Mouse (Mus musculus) lung, postnatal 25 days (tissue): ENCODE measurements around the gene Cnnm4.

Experiments used
- DNase-seq: peaks from one replicate; pipeline ENCODE4 v3.0.0; 2022; ENCODE audit warnings: low spot score

Gene Cnnm4

DNA sequence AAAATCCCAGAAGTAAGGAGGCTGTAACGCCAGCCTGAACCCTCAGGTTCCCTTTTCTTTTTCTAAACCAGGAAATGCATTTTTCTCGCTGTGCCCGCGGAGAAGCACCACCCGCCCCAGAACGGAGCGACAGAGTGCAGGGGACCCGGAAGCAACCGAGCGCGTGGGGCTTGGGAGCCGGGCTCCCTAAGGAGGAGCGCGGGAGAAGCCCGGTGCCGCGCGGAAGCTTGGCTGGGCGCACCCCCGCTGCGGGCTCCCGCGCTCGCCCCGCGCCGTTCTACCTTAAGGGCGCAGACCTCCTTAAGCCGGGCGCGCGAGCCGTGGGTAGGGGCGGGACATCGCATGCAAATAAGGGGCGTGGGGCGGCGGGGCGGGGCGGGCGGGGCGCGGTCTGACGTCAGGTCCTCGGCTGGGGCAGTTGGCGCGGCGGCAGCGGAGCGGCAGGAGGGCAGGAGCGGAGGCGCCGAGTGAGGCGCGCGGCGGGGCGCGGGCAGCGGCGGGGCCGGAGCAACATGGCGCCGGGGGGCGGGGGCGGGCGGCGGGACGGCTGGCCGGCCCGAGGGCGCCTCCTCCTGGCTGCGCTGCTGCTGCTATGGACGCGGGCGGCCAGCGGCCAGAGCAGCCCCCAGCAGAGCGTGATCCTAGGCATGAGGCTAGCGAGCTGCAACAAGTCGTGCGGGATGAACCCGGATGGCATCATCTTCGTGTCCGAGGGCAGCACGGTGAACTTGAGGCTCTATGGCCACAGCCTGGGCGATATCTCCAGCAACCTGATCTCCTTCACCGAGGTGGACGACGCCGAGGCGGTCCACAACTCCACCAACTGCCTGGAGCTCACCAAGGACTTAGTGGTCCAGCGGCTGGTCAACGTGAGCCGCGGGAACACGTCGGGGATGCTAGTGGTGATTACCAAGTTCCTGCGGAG lies at the start of gene Cnnm4:
Gene Cnnm4, plus strand, starts transcription at position 440 of the 925 bp plus-strand sequence.
- peak; percentile 88 for DNase-seq

DNA sequence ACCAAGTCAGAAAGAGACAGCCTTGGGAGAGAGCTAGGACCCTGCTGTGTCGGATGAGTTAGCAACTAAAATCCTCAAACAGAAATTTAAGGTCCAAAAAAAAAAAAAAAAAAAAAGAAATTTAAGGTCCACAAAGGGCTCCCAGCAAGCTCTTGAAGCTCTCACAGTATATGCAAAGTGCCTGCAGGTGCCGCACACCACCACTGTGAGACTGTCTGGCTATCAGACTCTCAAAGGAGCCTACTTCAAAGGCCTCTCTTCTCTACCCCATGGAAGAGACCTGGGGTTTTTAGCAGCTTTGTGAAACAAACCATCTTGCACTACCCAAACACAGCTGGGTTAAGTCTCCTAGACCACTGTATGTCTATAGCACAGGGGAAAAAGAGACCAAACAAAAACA lies 41.9 kb upstream of the Cnnm4 start:
- DNase-seq, result no peak

DNA sequence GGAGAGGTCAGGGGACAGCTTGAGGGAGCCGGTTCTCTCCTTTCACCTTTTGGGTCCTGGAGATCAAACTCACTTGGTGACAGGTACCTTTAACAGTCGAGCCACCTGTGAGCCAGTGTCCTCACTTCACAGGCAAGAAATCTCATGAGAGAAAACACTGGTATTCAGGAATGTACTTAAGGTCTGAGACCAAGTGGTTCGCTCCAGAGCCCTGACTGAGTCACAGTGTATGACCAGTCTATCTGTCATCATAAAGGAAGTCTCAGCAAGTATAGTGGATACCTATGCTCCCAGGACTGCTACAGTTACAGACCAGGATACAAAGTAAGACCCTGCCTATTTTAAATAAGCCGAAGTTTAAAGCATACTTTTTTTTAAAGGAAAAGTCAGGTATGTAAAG lies 38.4 kb upstream of the Cnnm4 start:
- DNase-seq, result no peak

DNA sequence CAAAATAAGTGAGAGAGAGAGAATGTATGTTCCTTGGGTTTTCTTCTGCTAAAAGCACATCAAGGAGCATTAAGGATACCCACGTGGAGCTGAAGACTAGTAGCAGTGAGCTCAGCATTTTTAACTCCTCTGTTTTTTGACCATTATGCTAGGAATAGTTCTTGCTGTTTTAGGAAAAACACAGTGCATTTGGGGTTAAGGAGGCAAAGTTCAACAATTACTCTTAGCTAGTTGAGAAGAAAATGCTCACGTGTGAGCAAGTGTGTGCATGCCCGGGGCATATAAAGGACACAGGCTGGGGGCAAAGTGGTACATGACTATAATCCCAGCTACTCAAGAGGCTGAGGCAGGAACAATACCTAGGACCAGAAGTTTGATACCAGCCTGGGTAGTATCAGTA lies 37.8 kb upstream of the Cnnm4 start:
- DNase-seq, result no peak

DNA sequence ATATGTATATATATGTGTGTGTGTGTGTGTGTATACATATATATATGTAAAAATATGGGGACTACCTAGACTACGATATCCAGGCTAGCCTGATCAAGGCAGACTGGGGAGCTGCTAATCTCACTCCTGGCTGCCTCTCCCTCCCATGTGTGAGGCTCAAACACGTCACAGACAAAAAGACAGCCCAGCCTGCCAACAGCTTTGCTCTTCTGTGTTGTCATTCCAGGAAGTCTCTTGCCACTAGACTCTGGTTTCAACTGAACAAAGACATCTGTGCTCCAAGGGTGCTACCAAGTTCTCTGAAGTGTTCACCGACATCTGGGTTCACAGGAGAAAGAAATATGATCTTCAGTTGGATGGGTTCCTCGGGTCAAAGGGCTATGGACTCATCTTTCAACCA lies 36.3 kb upstream of the Cnnm4 start:
- DNase-seq, result no peak

DNA sequence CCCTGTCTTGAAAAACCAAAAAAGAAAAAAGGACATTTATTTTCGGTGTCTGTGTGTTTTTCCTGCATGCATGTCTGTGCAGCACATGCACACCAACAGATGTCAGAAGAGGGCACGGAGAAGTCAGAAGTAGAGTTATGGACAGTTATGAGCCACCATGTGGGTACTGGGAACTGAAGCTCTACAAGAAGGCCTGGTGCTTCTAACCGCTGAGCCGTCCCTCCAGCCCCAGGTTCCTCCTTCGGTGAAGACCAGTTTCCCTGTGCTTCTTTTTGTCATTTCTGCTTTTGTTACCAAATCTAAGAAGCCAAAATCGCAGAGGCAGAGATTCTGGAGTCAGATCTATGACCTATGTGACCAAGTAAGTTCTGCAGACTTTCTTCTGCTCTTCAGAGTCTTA lies 34.9 kb upstream of the Cnnm4 start:
- DNase-seq, result no peak

DNA sequence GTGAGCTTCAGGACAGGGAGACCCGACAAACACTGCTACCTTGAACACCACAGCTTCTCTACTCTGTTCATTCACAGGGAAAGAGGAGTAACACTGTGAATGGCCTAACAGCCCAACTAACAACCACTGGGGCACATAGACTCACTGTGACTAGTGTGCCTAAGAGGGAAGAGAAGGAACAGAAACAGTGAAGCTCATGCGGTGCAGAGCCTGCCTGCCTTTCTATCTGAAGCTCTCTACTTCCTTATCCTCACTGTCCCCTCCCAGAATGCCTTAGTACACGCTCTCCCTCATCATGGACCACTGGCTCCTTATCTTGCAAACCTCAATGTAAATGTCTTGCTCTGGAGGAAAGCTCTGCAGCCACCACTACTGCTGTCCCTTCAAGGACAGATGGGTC lies 34.2 kb upstream of the Cnnm4 start:
- no peak for DNase-seq

DNA sequence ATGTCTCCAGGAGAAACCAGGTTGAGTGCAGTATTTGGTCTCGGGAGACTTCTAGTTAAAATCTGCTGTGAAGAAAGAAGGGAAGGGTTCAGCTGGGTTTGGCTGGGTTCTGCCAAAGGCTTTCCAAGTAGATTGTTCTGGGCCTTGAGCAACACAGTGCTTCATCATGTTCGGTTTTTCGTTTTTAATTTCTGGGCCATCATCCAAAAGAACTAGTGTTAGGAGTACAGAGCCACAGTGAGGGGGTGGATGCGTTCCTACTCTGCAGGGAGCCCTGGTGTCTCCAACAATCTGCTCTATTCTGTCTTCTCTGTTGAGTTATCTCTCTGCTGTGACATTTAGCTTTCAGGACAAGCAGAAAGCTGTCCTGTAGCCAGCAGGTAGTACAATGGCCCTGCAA lies 30.3 kb upstream of the Cnnm4 start:
- DNase-seq, result peak; percentile 35

DNA sequence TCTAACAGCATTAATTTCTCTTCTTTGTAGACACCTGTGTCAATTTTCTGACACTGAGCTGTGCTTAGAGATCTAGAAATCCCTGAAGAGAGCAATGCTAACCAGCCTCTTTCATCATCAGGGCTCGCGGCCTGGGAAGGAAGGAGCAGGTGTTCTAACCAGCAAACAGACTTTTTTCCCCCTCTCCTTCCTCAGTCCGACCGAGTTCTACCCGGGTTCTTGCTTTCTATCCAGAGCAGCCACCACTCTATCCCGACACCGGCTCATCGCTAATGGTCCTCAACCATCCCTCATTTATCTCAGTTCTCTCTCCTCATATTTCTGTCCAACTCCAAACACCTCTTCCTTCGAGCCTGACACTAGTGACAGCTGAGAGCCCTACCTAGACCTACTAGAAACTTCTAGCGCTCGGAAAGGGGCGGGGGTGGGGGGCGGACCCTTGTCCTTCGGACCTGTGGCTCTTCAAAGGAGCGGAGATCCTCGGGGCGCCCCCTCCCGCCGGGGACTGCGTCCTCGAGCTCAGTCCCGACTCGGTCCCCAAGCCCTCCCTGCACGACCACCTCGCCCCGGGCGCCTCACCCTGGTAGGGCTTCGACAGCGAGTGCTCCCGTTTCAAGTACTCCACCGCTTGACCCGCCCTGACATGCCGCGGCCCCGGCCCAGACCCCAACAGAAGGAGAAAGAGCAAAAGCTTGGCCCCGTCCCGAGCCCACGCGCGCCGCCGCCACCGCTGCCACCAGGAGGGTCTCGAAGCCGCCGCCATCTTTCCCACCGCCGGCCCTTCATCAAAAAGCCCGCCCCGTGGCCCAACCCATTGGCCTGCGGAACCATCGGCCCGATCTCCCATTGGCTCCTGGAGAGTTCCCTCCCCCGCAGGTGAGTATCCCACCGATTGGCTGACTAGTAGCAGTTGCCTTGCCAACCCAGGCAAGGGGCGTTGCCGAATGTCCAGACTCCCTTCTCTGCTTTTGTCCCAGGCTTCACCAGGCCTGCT lies 26.7 kb upstream of the Cnnm4 start, which contains the start of gene Lman2l:
Gene Lman2l, minus strand, starts transcription at position 801 of the 994 bp plus-strand sequence.
- peak; percentile 98 for DNase-seq

DNA sequence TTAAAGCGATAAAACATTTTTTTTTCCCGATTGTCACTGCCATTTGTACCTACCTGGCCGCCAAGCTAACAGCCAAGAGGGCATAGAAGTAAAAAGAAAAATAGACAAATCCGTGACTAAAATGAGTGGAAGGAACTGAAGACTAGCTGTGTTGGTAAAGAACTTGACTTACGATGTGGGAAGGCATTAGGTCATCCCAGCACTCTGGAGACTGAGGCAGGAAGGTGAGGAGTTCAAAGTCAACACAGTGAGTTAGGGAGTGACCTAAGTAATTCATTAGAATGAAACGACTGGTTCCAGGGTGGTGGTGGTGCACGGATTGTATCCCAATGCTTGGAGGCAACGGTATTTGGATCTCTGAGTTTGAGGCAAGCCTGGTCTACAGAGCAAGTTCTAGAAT lies 25.9 kb upstream of the Cnnm4 start:
- DNase-seq, result no peak

DNA sequence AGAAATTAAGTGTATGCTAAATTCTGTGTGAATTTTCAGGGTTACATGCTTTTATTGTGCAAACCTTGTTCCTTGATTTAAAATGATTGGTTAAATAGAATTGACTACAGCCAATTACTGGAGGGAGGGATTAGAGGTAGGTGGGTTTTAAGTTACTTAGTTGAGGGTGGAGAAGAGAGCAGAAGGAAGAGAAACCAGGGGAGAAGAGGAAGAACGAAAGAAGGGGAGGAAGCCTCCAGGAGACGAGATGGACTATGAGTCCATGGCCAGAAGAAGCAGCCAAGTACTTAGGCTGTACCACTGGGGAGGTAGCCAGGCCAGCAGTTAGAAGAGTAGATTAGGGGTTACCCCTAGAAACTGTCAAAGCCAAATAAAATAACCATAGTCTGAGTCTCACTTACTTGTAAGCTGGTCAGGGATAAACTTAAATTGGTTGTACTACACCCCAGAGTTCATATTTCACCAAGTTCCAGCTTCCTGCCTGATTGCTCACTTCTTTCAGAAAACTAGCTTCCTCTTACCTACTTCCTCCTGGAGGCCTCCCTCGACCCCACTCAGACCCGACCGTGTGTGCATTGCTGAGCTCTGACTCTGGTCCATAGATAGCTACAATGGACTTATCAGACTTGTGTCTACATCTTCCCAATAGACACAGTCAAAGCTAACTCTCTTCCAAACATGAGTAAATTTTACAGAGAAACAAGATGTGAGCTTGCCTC lies 25.2 kb upstream of the Cnnm4 start:
- DNase-seq, result no peak

DNA sequence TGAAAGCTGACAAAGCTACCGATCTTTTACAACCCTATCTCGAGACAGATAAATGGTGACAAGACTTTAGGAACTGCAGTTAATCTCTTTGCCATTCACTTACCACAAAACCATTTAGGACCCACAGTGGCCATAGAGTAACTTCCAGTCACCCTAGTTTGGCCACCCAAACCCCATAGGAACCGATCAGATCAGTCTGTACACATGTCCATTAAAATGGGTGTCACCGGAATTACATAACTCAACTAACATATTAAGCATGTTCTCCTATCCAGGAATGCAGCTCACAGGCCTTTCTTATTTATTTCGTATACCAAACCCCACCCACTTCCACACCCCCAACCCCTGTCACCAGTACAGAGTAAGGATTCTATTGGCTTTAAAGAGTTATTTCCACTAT lies 24.6 kb upstream of the Cnnm4 start:
- DNase-seq, result no peak

DNA sequence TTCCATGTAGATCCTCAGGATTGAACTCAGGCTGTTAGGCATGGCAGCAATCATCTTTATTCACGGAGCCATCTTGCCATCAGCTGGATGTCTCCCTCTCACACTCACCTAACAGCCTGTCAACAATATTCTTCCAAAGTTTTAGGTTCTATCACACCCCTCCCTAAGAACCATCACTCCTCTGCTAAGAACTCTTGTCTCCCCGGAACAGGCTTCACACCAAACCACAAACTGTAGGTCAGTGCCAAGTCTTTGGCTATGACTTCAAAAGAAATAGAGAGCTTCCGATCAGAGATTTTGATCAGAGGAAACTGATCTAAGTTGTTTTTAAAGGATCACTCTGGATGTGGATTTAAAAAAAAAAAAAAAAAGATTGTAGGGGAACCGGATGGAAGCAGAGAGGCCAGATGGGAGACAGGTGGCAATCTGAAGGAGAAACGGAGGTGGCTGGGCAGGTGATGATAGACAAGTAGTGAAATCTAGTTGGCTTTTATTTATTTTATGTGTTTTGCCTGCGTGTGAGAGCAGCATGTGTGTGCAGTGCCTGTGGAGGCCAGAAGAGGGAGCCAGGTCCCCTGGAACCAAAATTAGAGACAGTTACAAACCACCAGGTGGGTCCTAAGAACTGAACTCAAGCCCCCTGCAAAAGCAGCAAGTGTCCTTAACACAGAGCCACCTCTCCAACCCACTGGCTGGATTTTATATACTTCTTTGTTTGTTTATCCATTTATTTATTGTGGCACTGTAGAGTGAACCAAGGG lies 17.2 kb upstream of the Cnnm4 start:
- DNase-seq, result no peak

DNA sequence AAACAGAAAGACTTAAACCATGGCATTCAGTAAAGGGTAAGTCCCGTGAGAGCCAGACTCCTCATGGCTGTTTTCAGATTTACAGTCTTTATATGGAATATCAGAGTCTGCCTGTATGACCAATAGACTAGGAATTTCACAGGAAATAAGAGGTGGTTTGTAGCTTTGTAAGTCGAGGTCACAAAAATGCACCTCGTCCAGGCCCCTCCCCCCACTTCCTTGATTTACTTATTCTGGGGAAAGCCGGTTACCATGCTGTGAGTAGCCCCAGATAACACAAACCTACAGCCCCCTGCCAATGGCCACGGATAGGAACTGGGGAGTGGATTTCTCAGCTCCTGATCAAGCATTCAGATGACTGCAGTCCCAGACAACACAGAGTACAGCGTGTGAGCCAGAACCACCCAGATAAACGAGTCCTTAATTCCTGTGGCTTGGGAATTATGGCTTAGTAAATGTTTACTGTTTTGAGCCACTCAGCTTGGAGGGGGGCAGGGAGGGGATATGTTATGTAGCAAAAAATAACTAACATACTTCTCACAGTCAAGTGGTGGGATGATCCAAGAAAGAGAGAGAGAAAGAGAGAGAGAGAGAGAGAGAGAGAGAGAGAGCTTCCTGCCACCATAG lies 13.9 kb upstream of the Cnnm4 start:
- DNase-seq, result no peak

DNA sequence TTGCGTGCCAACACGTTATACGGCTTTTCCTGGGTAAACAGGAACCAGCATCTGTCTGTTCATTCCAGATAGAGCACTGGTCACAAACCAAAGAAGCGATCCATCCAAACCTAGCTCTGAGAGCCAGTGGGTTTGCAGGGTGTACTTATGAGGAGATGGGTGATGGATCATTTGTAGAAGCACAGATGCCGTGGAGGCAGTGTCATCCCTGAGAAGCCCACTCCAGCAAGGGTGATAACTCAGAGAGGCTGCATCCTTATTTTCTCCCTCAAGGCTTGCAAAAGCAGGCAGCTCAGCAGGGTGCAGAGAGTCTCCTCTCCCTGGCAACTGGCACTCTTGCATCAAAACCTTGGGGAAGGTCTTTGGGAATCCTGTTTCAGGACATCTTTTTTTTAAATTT lies 13.3 kb upstream of the Cnnm4 start:
- no peak for DNase-seq

DNA sequence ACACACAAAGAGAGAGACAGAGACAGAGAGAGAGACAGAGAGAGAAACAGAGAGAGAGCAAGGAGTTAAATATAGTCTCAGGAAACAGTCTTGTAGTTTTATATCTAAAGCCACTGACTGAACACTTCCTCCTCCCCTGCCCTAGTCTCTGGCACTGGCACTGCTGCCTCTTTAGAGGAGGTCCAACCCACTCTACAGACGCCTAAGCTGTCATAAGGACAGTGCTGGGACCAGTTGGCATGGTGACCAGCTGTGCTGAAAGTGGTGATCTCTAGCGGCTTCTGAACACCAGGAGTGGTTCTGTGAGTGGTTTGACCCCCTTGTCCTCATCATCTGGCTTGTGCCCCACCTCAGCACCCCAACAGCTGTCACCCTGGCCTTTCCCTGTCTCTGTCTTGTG lies 9.6 kb upstream of the Cnnm4 start:
- DNase-seq, result no peak

DNA sequence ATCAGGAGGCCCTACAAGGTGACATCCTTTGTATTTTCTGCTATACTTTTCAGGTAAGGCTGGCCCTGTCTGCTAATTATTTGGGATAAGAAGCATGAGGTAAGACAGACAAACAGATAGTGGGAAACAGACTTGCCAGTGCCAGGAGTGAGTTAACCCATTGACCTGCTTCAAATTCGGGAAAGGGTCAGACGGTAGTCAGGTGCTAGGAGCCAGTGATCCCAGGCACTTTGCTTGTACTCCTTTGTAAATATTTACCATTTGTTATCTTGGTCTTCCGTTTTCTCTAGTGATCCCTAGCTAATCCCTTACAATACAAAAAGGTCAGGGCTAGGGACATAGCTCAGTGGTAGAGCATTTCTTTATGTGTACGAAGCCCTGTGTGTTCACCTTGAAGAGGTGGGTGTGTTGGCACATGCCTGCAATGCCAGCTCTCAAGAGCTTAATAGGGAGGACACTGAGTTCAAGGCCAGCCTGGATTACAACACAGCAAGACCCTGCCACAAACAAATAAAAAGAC lies 5.7 kb upstream of the Cnnm4 start:
- no peak for DNase-seq

DNA sequence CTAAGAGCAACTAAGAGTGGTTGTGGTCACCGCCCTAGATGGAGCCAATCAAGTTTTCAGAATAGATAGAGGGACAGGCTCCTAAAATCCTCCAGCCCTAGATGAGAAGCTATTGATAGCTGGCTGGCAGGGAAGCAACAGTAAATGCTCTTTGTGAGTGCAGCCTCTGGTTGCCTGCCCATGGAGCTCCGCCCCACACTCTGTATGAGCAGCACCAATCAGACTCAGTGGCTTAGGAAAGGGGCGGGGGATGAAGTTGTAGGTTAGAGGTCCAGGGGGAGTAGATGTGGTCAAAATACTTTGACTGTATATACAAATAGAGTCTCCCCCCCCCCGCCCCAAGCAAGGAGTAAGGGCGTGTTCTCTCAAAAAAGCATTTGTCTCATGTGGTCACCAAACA lies 4.0 kb upstream of the Cnnm4 start:
- no peak for DNase-seq

DNA sequence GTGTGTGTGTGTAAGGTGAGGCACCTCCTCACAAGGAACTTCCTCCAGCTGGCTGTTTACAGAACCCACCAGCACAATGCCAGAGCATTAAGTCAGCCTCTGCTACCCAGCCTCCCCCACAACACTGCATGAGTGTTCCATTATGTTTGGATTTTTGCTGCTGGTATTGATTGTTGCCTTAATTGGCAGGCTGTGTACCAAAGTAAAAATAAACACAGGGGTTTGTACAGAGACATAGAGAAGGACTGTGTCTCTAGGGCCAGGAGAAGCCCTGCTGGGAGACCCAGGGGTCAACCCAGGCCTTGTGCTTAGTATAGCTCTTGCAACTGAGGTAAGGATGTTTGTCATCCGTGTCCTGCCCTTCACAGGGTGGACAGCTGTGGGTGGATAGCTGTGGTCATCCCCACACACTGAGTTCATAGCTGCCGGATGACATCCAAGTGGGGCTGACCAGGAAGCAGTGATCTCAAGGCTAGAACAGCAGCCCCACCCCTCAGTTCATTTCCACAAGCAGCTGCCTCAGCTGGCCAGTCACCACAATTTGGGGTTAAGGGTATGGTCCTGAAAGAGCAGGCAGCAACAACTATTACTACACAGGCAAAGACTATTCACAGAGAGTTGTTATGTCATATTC lies 1.5 kb upstream of the Cnnm4 start:
- DNase-seq, result no peak

DNA sequence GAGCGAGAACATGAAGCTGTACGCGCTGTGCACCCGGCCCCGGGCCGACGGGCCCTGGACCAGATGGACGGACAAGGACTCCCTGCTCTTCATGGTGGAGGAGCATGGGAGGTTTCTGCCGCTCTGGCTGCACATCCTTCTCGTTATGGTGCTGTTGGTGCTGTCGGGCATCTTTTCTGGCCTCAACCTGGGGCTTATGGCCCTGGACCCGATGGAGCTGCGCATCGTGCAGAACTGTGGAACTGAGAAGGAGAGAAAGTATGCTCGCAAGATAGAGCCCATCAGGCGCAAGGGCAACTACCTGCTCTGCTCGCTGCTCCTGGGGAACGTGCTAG lies 653 bp downstream of the Cnnm4 start:
- no peak for DNase-seq
